Mouse (Mus musculus): Measurements from ENCODE around the gene Pitpnm3. TPM values are rescaled to one million over a fixed set of nuclear protein-coding genes. Genes with fewer than 3 reads are reported as not detected.
A peak's percentile ranks its signal among the peaks of the same experiment; 100 is the strongest.

Gene Pitpnm3
- polyA plus RNA-seq, 1 experiment from 2014 or later, result 2.3 TPM

DNA sequence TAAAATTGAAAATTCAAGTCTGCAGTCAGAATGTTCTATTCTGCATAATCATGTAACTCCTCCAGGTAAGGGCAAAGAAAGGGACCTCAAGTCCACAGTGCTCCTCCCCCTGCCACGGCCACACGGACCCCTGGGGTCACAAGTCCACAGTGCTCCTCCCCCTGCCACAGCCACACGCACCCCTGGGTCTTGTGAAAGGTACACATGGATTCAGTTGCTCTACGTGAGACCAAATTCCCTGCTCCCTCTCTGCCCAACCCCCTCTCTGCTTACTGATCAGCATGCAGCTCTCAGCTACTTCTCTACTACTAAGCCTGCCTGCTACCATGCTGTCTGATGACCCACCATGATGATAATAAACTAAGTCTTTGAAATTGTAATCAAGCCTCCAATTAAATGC, 34.3 kb upstream of the Pitpnm3 start:
- no peaks in the 10 kb centered on the region for H3K9me3 ChIP-seq (ENCODE audit: control insufficient read depth, low read length)
- H3K4me3 ChIP-seq (ENCODE audit: low read length), result no peak overlapping the region
- no peak overlapping the region for H3K4me2 ChIP-seq (ENCODE audit: low read depth, low read length)
- no peaks in the 10 kb centered on the region for H3K4me1 ChIP-seq (replicated peaks; ENCODE audit: control insufficient read depth, insufficient read depth, low read length)
- ATAC-seq (ENCODE audit: low read depth), result no peak
- no peak overlapping the region for H3K9ac ChIP-seq (ENCODE audit: low read length)
- no peaks in the 10 kb centered on the region for H3K27me3 ChIP-seq (ENCODE audit: control insufficient read depth, insufficient read depth, low read depth, low read length)
- H3K27ac ChIP-seq (ENCODE audit: low read length), result no peak overlapping the region
- 62% methylated on average over 4 of the region's 4 CpGs for WGBS
- H3K36me3 ChIP-seq (ENCODE audit: control insufficient read depth, insufficient read depth, low read length), result peaks cover 29% of the 10 kb centered on the region

DNA sequence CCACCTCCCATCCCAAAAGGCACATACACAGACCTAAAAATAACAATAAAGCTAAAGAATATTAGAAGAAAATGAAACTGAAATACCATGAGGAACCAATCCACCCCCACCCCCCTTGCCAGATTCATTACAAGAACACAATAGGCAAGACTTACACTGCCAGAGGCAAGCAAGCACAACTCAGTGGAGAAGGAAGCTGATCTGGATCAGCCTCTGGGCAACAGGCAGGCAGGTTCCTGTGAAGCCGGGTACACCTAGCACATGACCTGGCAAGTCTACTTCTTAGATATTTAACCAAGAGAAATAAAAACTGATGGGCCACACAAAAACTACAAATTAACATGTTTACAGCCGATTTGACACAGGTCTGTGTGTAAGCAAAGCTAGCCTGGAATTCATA, 27.6 kb upstream of the Pitpnm3 start:
- Histone ChIP-seq H3K27me3 (ENCODE audit: control insufficient read depth, insufficient read depth, low read depth, low read length) (no peaks in the 10 kb centered on the region), H3K9ac (ENCODE audit: low read length) (no peak overlapping the region), H3K4me3 (ENCODE audit: low read length) (no peak overlapping the region), H3K36me3 (ENCODE audit: control insufficient read depth, insufficient read depth, low read length) (peaks cover 24% of the 10 kb centered on the region), H3K9me3 (ENCODE audit: control insufficient read depth, low read length) (no peaks in the 10 kb centered on the region), H3K4me2 (ENCODE audit: low read depth, low read length) (no peak overlapping the region), H3K27ac (ENCODE audit: low read length) (no peak overlapping the region), H3K4me1 (replicated peaks; ENCODE audit: control insufficient read depth, insufficient read depth, low read length) (no peaks in the 10 kb centered on the region)
- ATAC-seq (ENCODE audit: low read depth), result no peak
- 92% methylated on average over 2 of the region's 2 CpGs for WGBS

DNA sequence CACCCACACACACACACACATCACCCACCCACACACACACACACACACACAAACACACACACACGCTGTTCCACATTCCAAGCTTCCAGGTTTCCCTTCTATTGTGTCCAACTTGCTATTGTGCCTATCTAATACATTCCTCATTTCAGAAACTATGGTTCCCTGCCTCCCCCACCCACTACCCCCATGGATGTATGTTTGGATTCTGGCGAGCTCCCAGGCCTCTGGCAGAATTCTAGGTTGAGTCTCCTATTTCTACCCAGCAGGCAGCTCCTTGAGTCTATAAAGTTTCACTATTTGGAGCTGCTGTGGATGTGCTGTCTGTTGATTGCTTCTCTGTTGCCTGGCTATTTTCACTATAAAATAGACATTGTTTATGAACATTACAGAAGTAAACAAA, 21.0 kb upstream of the Pitpnm3 start:
- no peak overlapping the region for H3K4me3 ChIP-seq (ENCODE audit: low read length)
- no peak overlapping the region for H3K4me2 ChIP-seq (ENCODE audit: low read depth, low read length)
- no peak overlapping the region for H3K27ac ChIP-seq (ENCODE audit: low read length)
- no peaks in the 10 kb centered on the region for H3K9me3 ChIP-seq (ENCODE audit: control insufficient read depth, low read length)
- no peaks in the 10 kb centered on the region; the same call in 1 of the 2 replicates for H3K4me1 ChIP-seq (replicated peaks; ENCODE audit: control insufficient read depth, insufficient read depth, low read length)
- no peaks in the 10 kb centered on the region for H3K27me3 ChIP-seq (ENCODE audit: control insufficient read depth, insufficient read depth, low read depth, low read length)
- no peak for ATAC-seq (ENCODE audit: low read depth)
- peaks cover 15% of the 10 kb centered on the region; the same call in 1 of the 2 replicates for H3K36me3 ChIP-seq (ENCODE audit: control insufficient read depth, insufficient read depth, low read length)
- H3K9ac ChIP-seq (ENCODE audit: low read length), result no peak overlapping the region
- 53% methylated on average over 2 of the region's 2 CpGs for WGBS

DNA sequence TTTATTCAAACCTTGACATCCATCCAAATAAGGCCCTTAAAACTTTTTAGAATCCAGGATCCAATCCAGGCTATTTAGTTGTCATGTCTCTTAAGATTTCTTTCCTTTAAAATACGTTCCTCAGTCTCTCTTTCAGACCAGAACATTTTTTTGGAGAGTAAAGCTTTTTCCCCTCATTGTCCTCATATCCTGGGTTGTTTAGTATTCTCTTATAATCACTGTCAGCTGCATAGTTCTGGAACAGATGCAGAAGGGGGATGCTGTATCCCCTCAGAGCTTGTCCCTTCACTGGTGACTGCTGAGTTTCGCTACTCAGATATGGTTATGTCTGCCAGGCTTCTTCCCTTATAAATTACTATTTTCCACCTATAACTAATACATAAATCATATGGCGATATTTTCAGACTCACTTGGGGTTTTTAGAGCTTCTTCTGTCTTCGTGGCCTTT, 20.4 kb upstream of the Pitpnm3 start:
- no peaks in the 10 kb centered on the region for H3K27me3 ChIP-seq (ENCODE audit: control insufficient read depth, insufficient read depth, low read depth, low read length)
- no peak overlapping the region for H3K27ac ChIP-seq (ENCODE audit: low read length)
- H3K4me1 ChIP-seq (replicated peaks; ENCODE audit: control insufficient read depth, insufficient read depth, low read length), result no peaks in the 10 kb centered on the region; the same call in 1 of the 2 replicates
- no peak overlapping the region for H3K9ac ChIP-seq (ENCODE audit: low read length)
- peaks cover 15% of the 10 kb centered on the region; the same call in 1 of the 2 replicates for H3K36me3 ChIP-seq (ENCODE audit: control insufficient read depth, insufficient read depth, low read length)
- no peaks in the 10 kb centered on the region for H3K9me3 ChIP-seq (ENCODE audit: control insufficient read depth, low read length)
- no peak overlapping the region for H3K4me2 ChIP-seq (ENCODE audit: low read depth, low read length)
- WGBS, result 83% methylated on average over 4 of the region's 4 CpGs
- H3K4me3 ChIP-seq (ENCODE audit: low read length), result no peak overlapping the region
- no peak for ATAC-seq (ENCODE audit: low read depth)

DNA sequence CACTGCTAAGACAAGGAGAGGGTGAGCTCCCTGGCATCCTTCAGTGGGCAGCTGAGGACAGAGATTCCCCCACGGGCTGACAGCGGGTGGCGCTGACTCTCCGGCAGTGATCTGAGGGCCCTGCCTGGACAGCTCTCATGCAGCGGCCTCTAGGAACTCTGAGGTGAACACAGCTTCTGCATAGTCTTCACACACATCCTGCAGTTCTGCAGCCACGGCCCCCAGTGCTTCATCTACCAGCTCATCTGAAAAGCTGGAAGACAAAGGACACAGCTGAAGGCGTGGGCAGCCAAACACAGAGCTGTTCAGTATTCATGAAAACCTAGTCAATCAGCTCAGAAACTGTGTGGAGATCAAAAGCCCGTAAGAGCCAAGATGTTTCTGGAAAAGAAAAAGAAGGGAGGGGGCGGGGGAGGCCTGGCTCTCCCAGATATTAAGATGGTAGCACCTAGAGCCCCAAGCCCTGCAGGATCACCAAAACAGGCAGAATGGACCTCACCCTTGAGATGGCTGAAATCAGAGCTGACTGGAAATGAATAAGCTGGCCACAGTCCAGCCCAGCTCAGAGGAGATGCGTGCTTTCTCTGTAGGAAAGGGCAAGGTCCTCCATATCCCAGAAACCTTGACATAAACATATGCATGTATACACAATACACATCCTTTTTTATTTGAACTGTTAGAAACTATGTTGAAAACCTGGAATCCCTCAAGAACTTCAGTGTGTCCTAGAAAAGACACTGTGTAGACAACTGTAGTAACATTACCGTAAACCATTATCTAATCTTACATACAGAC, 19.8 kb upstream of the Pitpnm3 start:
- H3K9ac ChIP-seq (ENCODE audit: low read length), result no peak overlapping the region
- ATAC-seq (ENCODE audit: low read depth), result no peak
- H3K4me2 ChIP-seq (ENCODE audit: low read depth, low read length), result no peak overlapping the region
- H3K4me3 ChIP-seq (ENCODE audit: low read length), result no peak overlapping the region
- H3K9me3 ChIP-seq (ENCODE audit: control insufficient read depth, low read length), result no peaks in the 10 kb centered on the region
- no peak overlapping the region for H3K27ac ChIP-seq (ENCODE audit: low read length)
- H3K27me3 ChIP-seq (ENCODE audit: control insufficient read depth, insufficient read depth, low read depth, low read length), result no peaks in the 10 kb centered on the region
- 69% methylated on average over 11 of the region's 11 CpGs for WGBS
- peaks cover 15% of the 10 kb centered on the region; the same call in 1 of the 2 replicates for H3K36me3 ChIP-seq (ENCODE audit: control insufficient read depth, insufficient read depth, low read length)
- H3K4me1 ChIP-seq (replicated peaks; ENCODE audit: control insufficient read depth, insufficient read depth, low read length), result no peaks in the 10 kb centered on the region; the same call in 1 of the 2 replicates

DNA sequence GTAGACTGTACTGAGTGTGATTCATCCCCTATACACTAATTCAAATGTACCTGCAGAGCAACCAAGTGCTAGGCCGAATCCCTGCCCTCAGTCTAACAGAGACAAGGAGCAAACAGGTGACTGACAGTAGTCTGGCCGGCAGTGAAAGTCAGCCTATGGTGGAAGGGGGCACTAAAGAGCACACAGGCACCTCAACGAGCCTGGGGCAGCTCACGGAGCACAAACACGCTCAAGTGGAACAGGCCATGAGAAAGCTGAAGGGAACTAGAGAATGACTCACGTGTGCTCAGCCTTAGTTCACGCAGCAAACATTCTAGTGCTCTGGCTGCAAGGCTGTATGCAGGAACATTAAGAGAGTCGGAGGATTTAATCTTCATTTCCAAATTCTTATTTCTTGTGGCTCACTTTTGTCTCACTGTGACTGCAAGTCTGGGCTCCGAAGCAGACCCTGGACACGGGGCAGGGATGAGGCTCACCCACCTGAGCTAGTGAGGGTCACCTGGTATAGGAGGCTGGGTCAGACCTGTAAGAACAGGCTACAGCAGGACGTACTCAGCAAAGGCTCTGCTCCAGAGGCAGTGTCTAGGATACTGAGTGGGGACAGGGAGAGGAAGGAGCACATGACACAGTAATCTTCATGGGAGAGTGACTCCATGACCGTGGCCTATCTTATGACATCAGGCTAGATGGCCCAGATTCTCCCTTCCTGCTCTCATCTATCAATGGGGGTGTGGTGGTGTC, 17.7 kb upstream of the Pitpnm3 start:
- H3K4me1 ChIP-seq (replicated peaks; ENCODE audit: control insufficient read depth, insufficient read depth, low read length), result no peaks in the 10 kb centered on the region; the same call in 1 of the 2 replicates
- 74% methylated on average over 12 of the region's 12 CpGs for WGBS
- no peak; the same call in 1 of the 2 replicates for ATAC-seq (ENCODE audit: low read depth)
- no peak overlapping the region for H3K27ac ChIP-seq (ENCODE audit: low read length)
- no peaks in the 10 kb centered on the region for H3K9me3 ChIP-seq (ENCODE audit: control insufficient read depth, low read length)
- H3K4me2 ChIP-seq (ENCODE audit: low read depth, low read length), result no peak overlapping the region
- no peak overlapping the region; the same call in 1 of the 2 replicates for H3K9ac ChIP-seq (ENCODE audit: low read length)
- H3K36me3 ChIP-seq (ENCODE audit: control insufficient read depth, insufficient read depth, low read length), result peaks cover 14% of the 10 kb centered on the region; the same call in 1 of the 2 replicates
- no peaks in the 10 kb centered on the region for H3K27me3 ChIP-seq (ENCODE audit: control insufficient read depth, insufficient read depth, low read depth, low read length)
- H3K4me3 ChIP-seq (ENCODE audit: low read length), result no peak overlapping the region

DNA sequence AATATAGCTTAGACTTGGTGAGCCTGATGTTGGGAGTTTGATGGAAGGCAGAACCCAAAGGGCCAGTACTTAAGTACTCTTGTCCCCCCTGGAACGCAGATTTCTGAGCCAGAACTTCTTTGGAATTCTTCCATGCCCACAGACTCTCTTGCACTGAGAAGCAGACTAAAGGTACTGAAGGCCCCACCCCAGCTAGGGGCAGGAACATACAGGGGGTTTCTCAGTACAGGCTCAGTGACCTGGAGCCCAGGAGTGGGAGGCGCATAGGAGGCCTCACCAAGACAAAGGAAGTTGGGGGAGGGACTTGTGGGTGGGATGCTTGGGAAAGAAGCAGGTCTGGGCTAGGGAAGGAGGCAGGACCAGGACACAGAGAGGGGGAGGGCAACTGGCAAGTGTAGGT, 15.5 kb upstream of the Pitpnm3 start:
- no peak overlapping the region for H3K4me2 ChIP-seq (ENCODE audit: low read depth, low read length)
- peak overlapping the region; percentile 83 for H3K27ac ChIP-seq (ENCODE audit: low read length)
- no peaks in the 10 kb centered on the region; the same call in 1 of the 2 replicates for H3K4me1 ChIP-seq (replicated peaks; ENCODE audit: control insufficient read depth, insufficient read depth, low read length)
- H3K9me3 ChIP-seq (ENCODE audit: control insufficient read depth, low read length), result no peaks in the 10 kb centered on the region
- H3K27me3 ChIP-seq (ENCODE audit: control insufficient read depth, insufficient read depth, low read depth, low read length), result no peaks in the 10 kb centered on the region
- H3K9ac ChIP-seq (ENCODE audit: low read length), result no peak overlapping the region
- WGBS, result 52% methylated on average over 2 of the region's 2 CpGs
- peaks cover 10% of the 10 kb centered on the region; the same call in 1 of the 2 replicates for H3K36me3 ChIP-seq (ENCODE audit: control insufficient read depth, insufficient read depth, low read length)
- peak; percentile 90 for ATAC-seq (ENCODE audit: low read depth)
- no peak overlapping the region for H3K4me3 ChIP-seq (ENCODE audit: low read length)

DNA sequence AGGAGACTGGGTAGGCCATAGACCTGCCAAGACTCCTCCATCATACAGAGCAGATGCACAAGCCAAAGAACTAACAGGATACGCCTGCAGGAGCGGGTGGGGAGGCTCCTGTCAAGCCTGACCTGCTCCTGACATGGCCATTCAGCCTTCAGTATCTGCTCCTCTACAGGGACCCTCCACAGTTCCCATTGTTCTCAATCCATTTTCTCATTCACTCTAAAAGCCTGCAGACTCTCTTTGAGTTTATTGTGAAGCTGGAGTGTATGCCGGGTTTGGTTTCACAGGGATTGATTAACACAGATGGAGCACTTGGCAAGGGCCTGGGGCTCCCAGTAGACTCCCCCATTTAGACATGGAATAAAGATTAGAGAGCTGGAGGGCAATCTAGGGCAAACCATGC, 12.3 kb upstream of the Pitpnm3 start:
- Histone ChIP-seq H3K4me2 (ENCODE audit: low read depth, low read length) (no peak overlapping the region), H3K4me3 (ENCODE audit: low read length) (no peak overlapping the region), H3K9ac (ENCODE audit: low read length) (no peak overlapping the region), H3K27me3 (ENCODE audit: control insufficient read depth, insufficient read depth, low read depth, low read length) (no peaks in the 10 kb centered on the region), H3K9me3 (ENCODE audit: control insufficient read depth, low read length) (no peaks in the 10 kb centered on the region), H3K36me3 (ENCODE audit: control insufficient read depth, insufficient read depth, low read length) (no peaks in the 10 kb centered on the region), H3K4me1 (replicated peaks; ENCODE audit: control insufficient read depth, insufficient read depth, low read length) (peaks cover 3% of the 10 kb centered on the region; the same call in 1 of the 2 replicates), H3K27ac (ENCODE audit: low read length) (no peak overlapping the region)
- WGBS, result 50% methylated on average over 3 of the region's 3 CpGs
- ATAC-seq (ENCODE audit: low read depth), result no peak

DNA sequence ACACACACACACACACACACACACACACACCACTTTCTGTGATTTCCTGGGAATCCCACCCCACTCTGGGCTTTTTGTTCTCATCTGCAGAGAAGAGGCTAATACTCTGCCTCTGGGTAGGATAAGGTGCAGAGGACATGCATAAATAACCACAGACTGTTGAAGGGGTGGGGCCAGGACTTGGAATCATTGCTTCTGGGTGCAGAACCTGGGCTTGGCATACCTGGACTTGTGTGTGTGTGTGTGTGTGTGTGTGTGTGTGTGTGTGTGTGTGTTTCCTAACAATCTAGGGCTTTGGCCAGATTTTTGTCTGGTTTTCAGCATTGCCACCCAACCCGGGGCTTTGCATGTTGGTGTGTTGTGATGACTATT, 10.3 kb upstream of the Pitpnm3 start:
- Histone ChIP-seq H3K27ac (ENCODE audit: low read length) (peak overlapping the region; percentile 65), H3K4me1 (replicated peaks; ENCODE audit: control insufficient read depth, insufficient read depth, low read length) (0 out of 2 replicates have a peak, but pooled peaks cover 3% of the 10 kb centered on the region), H3K9me3 (ENCODE audit: control insufficient read depth, low read length) (no peaks in the 10 kb centered on the region), H3K4me2 (ENCODE audit: low read depth, low read length) (no peak overlapping the region), H3K27me3 (ENCODE audit: control insufficient read depth, insufficient read depth, low read depth, low read length) (no peaks in the 10 kb centered on the region), H3K9ac (ENCODE audit: low read length) (no peak overlapping the region), H3K36me3 (ENCODE audit: control insufficient read depth, insufficient read depth, low read length) (no peaks in the 10 kb centered on the region), H3K4me3 (ENCODE audit: low read length) (no peak overlapping the region)
- WGBS, result 84% methylated on average over 1 of the region's 1 CpGs
- 0 out of 2 replicates have a peak, but pooled peaks have one; percentile 27 for ATAC-seq (ENCODE audit: low read depth)
